Mouse (Mus musculus) hematopoietic stem cell, adult 5-6 weeks (primary cell): ENCODE results near the gene Gm10563. TPM values are rescaled to one million over a fixed set of nuclear protein-coding genes. Genes with fewer than 3 reads are reported as not detected.
"Not testable (repeated sequence)": the region's sequence is repeated elsewhere in the genome, so short reads cannot be mapped to it uniquely, and the experiment has no call there.

Experiments
- ATAC-seq, 2 experiments: fragments of 125-278 bp in 1 of 2; replicated peaks in 1 of 2; 2 replicates each; pipeline ENCODE4 v1.8.0; 2016 to 2017; ENCODE audit warnings: inconsistent platforms in 2 of 2, mild to moderate bottlenecking in 2 of 2, moderate number of reproducible peaks in 2 of 2, low read depth in 1 of 2, moderate TSS enrichment in 1 of 2; ENCODE audit not compliant: low FRiP score in 2 of 2, poor library complexity in 2 of 2, severe bottlenecking in 2 of 2, insufficient read depth in 1 of 2, low TSS enrichment in 1 of 2
- total RNA-seq: library from RNA; stranded (forward); fragments of 172-1452, 232-1000 nt; gene quantifications from 2 replicates; pipeline ENCODE4 v1.2.3, GENCODE M21; 2017

Gm10563 gene
- not detected in 2 replicates for total RNA-seq

GRCm38 (mm10) chr4:155645308-155645707 is at the start of gene Gm10563:
Gm10563 (minus strand) TSS chr4:155645408.
- not testable (repeated sequence) for ATAC-seq

DNA sequence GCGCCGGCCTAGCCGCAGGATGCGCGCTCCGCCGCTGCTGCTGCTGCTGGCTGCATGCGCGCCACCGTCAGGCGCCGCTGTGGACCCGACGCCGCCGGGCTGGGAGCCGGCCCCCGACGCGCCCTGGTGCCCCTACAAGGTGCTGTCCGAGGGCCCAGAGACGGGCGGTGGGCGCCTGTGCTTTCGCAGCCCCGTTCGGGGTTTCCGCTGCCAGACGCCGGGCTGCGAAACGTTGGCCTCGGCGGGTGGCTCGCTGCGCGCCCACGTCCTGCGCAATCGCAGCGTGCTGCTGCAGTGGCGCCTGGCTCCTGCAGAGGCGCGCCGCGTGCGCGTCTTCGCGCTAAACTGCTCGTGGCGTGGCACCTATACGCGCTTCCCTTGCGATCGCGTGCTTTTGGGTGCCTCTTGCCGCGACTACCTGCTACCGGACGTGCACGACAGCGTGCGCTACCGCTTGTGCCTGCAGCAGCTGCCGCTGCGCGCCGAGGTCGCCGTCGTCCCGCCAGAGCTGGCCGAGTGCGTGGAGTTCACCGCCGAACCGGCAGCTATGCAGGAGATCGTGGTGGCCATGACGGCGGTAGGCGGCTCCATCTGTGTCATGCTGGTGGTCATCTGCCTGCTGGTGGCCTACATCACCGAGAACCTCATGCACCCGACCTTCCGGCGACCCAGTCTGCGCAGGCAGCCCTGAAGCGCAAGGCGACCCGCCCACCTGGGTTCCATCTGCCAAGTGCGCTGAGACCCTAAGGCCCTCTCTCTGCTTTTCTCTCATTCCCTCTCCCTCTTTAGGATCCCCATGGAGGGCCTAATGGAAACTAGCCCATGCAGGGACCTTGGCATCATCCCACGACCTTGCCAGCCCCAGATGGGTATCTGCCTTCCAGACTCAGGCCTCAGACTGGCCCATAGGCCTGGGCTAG is 49.5 kb upstream of the Gm10563 start:
- ATAC-seq: peak; percentile 46 to 66; a peak in 3 of 4 replicates

- peak in 1 of 2 experiments; percentile 46; a peak in 2 of 4 replicates for ATAC-seq
These were observed 48.9 kb upstream of the Gm10563 start, which contains the start of gene Fndc10 for GRCm38 (mm10) chr4:155694111-155694481. Fndc10 (plus strand) TSS chr4:155694342.

GRCm38 (mm10) chr4:155692421-155692820 is 47.2 kb upstream of the Gm10563 start:
- ATAC-seq: no peak

DNA sequence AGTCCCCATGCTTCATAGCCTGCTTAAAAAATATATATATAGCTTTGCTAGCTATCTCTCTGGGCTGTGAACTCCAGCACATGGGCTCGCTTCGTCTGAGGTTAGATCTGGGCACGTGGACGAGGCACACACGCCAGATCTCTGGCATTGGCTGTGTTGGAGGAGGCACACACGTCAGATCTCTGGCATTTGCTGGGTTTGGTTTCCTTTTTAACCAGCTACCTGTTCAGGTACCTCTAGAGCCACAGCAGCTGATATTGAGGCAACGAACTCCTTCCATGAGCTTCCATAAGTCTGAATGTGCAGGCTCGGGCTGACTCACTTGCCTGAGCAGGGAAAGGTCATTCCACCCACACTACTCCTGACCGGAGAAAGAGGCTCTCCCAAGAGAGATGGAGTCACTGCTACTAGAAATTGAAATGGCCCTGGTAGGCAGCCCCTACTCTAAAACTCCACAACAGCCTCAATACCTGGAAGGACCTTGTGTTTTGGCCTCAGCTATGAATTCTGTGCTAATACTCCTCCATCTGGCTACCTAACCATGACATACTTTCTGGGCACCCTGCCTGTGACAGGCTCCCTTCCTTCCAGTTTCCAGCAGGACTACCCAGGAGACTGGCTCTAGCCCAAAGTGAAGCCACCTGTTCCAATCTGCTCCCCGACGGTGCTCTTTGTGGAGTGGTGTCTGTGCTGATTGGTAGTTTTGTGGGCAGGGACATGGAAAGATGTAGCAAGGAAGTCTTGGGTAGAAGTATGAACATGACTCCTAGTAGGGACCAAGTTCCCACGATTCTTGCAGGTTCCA is 45.6 kb upstream of the Gm10563 start:
- ATAC-seq: no peak

GRCm38 (mm10) chr4:155687764-155688163 is 42.6 kb upstream of the Gm10563 start:
- ATAC-seq: not testable (repeated sequence)

GRCm38 (mm10) chr4:155683670-155684277 is 38.6 kb upstream of the Gm10563 start:
- ATAC-seq: not testable (repeated sequence)

GRCm38 (mm10) chr4:155675991-155676390 is 30.8 kb upstream of the Gm10563 start:
- ATAC-seq: peak in 1 of 2 experiments; percentile 45; a peak in 2 of 4 replicates

GRCm38 (mm10) chr4:155672082-155672481 is 26.9 kb upstream of the Gm10563 start:
- ATAC-seq: no peak

GRCm38 (mm10) chr4:155670236-155670635 is 25.0 kb upstream of the Gm10563 start:
- not testable (repeated sequence) for ATAC-seq

- no peak for ATAC-seq
These were observed 24.4 kb upstream of the Gm10563 start for GRCm38 (mm10) chr4:155669598-155670075.

- peak; percentile 98 for ATAC-seq
These were observed 23.7 kb upstream of the Gm10563 start, which contains the start of gene Mib2 for GRCm38 (mm10) chr4:155668689-155669597. Mib2 (minus strand) TSS chr4:155669198.

DNA sequence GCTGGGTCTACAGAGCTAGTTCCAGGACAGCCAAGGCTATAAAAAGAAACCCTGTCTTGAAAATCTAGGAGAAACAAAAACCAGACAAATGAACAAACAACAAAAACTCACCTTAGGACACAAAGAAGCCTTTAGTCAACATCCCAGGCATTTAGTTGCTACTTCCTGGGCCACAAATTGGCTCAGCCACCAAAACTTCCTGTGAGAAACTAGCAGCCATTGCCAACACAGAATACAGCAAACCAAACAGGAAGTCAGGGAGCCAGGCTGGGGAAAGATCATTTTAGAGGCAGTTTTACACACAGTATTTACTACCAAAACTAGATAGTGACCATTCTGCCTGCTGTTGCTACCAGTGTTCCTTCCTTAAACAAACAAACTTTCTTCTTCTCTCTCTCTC is 21.7 kb upstream of the Gm10563 start:
- ATAC-seq: no peak

DNA sequence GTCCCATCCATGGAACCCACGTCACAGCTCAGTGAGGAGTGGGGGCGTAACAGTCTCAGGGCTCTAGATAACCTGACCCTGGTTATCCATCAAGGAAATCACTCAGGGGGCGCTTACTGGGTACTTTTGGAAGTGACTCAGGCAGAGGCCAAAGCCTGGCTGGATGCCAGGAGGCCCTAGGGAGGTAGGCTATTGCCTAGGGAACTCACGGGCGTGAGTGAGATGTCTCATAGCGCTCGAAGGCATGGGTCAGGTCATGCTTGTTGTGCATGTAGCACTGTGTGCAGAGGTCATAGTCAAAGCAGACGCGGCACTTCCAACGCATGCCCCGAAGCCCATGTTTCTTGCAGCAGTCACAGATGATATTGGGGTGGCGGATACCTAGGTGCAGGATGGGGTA is 15.4 kb upstream of the Gm10563 start:
- ATAC-seq: no peak

DNA sequence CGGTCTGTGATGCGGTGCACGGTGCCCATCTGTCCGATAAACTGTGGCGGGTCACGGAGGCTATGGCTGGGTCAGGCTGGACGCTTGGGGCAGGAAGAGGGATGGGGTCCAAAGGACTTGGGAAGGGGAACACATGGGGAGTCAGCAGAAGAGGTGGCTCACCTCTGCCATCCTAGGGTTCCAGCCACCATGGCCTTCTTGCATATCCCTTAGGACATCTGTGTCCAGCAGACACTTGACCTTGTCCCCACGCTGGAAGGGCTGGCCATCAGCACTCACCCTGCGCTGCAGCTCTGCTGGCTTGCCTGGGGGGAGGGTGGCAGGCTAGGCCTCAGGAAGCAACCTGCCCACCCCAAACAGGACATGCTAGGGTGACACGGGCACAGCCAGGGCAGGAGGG is 13.8 kb upstream of the Gm10563 start:
- no peak for ATAC-seq

DNA sequence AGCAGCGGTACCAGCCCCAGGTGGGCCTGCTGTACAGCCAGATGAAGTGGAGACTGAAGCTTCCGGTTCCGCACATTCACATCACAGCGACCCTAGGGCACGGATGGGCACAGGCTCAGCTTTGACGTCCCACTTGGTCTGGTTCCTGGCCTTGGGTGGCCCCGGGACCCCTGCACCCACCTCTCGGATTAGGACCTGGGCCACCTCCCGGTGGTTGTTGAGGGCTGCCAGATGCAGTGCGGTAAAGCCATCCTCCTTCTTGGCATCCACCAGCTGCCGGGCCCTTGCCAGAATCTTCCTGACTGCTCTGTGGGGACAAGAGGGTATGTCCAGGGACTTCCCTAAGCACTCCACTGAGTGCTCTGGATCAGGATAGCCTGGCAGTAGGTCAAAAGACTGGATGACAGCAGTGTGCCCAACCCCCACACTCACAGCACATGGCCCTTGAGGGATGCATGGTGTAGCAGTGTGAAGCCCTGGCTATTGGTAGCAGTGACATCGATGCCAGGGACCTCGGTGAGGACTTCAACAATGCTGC is 11.1 kb upstream of the Gm10563 start:
- ATAC-seq: no peak
